Mouse (Mus musculus): Measurements from ENCODE around the gene Tsr1. TPM values are rescaled to one million over a fixed set of nuclear protein-coding genes. Genes with fewer than 3 reads are reported as not detected.

Gene Tsr1
- polyA plus RNA-seq (2016; fragmentation: Nextera tagmentation; extraction: Ambion mirVana), result 39.2 and 44.5 TPM in 2 replicates

- WGBS, result under 1% methylated on average over 54 of the region's 54 CpGs
- H3K4me1 ChIP-seq, result peaks cover 5% of the 10 kb centered on the region
- H3K36me3 ChIP-seq, result peaks cover 34% of the 10 kb centered on the region
- peak within 1 kb of the TSS; percentile 98 for H3K4me2 ChIP-seq (replicated peaks)
- H3K9ac ChIP-seq, result peak within 1 kb of the TSS; percentile 77
- peak within 1 kb of the TSS; percentile 76 for H3K27ac ChIP-seq
- H3K27me3 ChIP-seq, result no peaks in the 10 kb centered on the region
- peak; percentile 80 for ATAC-seq (ENCODE audit: insufficient number of reproducible peaks, insufficient read depth, low FRiP score, low TSS enrichment)
- H3K9me3 ChIP-seq, result no peaks in the 10 kb centered on the region
- H3K4me3 ChIP-seq, result peak within 1 kb of the TSS; percentile 86
Measured at GRCm38 (mm10) chr11:74897678-74898516, at the start of gene Tsr1. Tsr1 (plus strand) TSS chr11:74898071.

- WGBS, result 71% methylated on average over 14 of the region's 14 CpGs
- Histone ChIP-seq H3K27me3 (no peaks in the 10 kb centered on the region), H3K27ac (no peak overlapping the region), H3K36me3 (0 out of 2 replicates have a peak, but pooled peaks cover 3% of the 10 kb centered on the region), H3K9me3 (no peaks in the 10 kb centered on the region), H3K4me3 (no peak overlapping the region), H3K4me1 (peaks cover 8% of the 10 kb centered on the region; the same call in 1 of the 2 replicates), H3K4me2 (replicated peaks) (no peak overlapping the region), H3K9ac (no peak overlapping the region)
- ATAC-seq (ENCODE audit: insufficient number of reproducible peaks, insufficient read depth, low FRiP score, low TSS enrichment), result no peak
Measured at GRCm38 (mm10) chr11:74850998-74851661, 46.7 kb upstream of the Tsr1 start.

- Histone ChIP-seq H3K4me3 (no peak overlapping the region), H3K9me3 (no peaks in the 10 kb centered on the region), H3K27me3 (no peaks in the 10 kb centered on the region), H3K4me1 (no peaks in the 10 kb centered on the region), H3K27ac (no peak overlapping the region), H3K4me2 (replicated peaks) (no peak overlapping the region), H3K9ac (no peak overlapping the region), H3K36me3 (no peaks in the 10 kb centered on the region)
- 82% methylated on average over 9 of the region's 9 CpGs for WGBS
- ATAC-seq (ENCODE audit: insufficient number of reproducible peaks, insufficient read depth, low FRiP score, low TSS enrichment), result no peak
Measured at GRCm38 (mm10) chr11:74857756-74858155, 40.1 kb upstream of the Tsr1 start.

GRCm38 (mm10) chr11:74862129-74862528, 35.7 kb upstream of the Tsr1 start:
- no peak for ATAC-seq (ENCODE audit: insufficient number of reproducible peaks, insufficient read depth, low FRiP score, low TSS enrichment)

GRCm38 (mm10) chr11:74863471-74863870, 34.4 kb upstream of the Tsr1 start:
- peak overlapping the region; percentile 7; the same call in 1 of the 2 replicates for H3K4me2 ChIP-seq (replicated peaks)
- H3K27me3 ChIP-seq, result no peaks in the 10 kb centered on the region

More at GRCm38 (mm10) chr11:74862129-74862528, 35.7 kb upstream of the Tsr1 start:
- Histone ChIP-seq H3K4me2 (replicated peaks) (no peak overlapping the region), H3K27me3 (no peaks in the 10 kb centered on the region), H3K9me3 (no peaks in the 10 kb centered on the region), H3K4me3 (no peak overlapping the region), H3K4me1 (0 out of 2 replicates have a peak, but pooled peaks cover 6% of the 10 kb centered on the region), H3K27ac (no peak overlapping the region), H3K36me3 (no peaks in the 10 kb centered on the region), H3K9ac (no peak overlapping the region)
- 80% methylated on average over 5 of the region's 5 CpGs for WGBS

GRCm38 (mm10) chr11:74864421-74864820, 33.5 kb upstream of the Tsr1 start:
- Histone ChIP-seq H3K9ac (no peak overlapping the region), H3K27ac (no peak overlapping the region), H3K4me1 (0 out of 2 replicates have a peak, but pooled peaks cover 6% of the 10 kb centered on the region), H3K27me3 (no peaks in the 10 kb centered on the region), H3K4me2 (replicated peaks) (no peak overlapping the region), H3K36me3 (no peaks in the 10 kb centered on the region), H3K4me3 (no peak overlapping the region), H3K9me3 (no peaks in the 10 kb centered on the region)
- WGBS, result 81% methylated on average over 9 of the region's 9 CpGs
- no peak for ATAC-seq (ENCODE audit: insufficient number of reproducible peaks, insufficient read depth, low FRiP score, low TSS enrichment)

More at GRCm38 (mm10) chr11:74863471-74863870, 34.4 kb upstream of the Tsr1 start:
- Histone ChIP-seq H3K9me3 (no peaks in the 10 kb centered on the region), H3K27ac (no peak overlapping the region), H3K9ac (0 out of 2 replicates have a peak overlapping the region, but pooled peaks have one; percentile 15), H3K36me3 (no peaks in the 10 kb centered on the region), H3K4me3 (no peak overlapping the region), H3K4me1 (0 out of 2 replicates have a peak, but pooled peaks cover 6% of the 10 kb centered on the region)
- WGBS, result 20% methylated on average over 11 of the region's 11 CpGs
- ATAC-seq (ENCODE audit: insufficient number of reproducible peaks, insufficient read depth, low FRiP score, low TSS enrichment), result no peak

- 88% methylated on average over 9 of the region's 9 CpGs for WGBS
- Histone ChIP-seq H3K9ac (no peak overlapping the region), H3K4me1 (0 out of 2 replicates have a peak, but pooled peaks cover 6% of the 10 kb centered on the region), H3K27me3 (no peaks in the 10 kb centered on the region), H3K27ac (no peak overlapping the region), H3K9me3 (no peaks in the 10 kb centered on the region), H3K36me3 (no peaks in the 10 kb centered on the region), H3K4me2 (replicated peaks) (no peak overlapping the region), H3K4me3 (no peak overlapping the region)
- ATAC-seq (ENCODE audit: insufficient number of reproducible peaks, insufficient read depth, low FRiP score, low TSS enrichment), result no peak
Measured at GRCm38 (mm10) chr11:74865252-74865651, 32.6 kb upstream of the Tsr1 start.

GRCm38 (mm10) chr11:74866640-74867039, 31.2 kb upstream of the Tsr1 start:
- ATAC-seq (ENCODE audit: insufficient number of reproducible peaks, insufficient read depth, low FRiP score, low TSS enrichment), result no peak
- 82% methylated on average over 4 of the region's 4 CpGs for WGBS

GRCm38 (mm10) chr11:74867181-74867580, 30.7 kb upstream of the Tsr1 start:
- no peak for ATAC-seq (ENCODE audit: insufficient number of reproducible peaks, insufficient read depth, low FRiP score, low TSS enrichment)
- H3K36me3 ChIP-seq, result no peaks in the 10 kb centered on the region
- 77% methylated on average over 2 of the region's 2 CpGs for WGBS
- H3K9ac ChIP-seq, result no peak overlapping the region
- H3K9me3 ChIP-seq, result no peaks in the 10 kb centered on the region
- H3K4me1 ChIP-seq, result 0 out of 2 replicates have a peak, but pooled peaks cover 10% of the 10 kb centered on the region
- no peak overlapping the region for H3K27ac ChIP-seq
- no peaks in the 10 kb centered on the region for H3K27me3 ChIP-seq
- no peak overlapping the region for H3K4me3 ChIP-seq
- H3K4me2 ChIP-seq (replicated peaks), result no peak overlapping the region

More at GRCm38 (mm10) chr11:74866640-74867039, 31.2 kb upstream of the Tsr1 start:
- no peak overlapping the region for H3K4me3 ChIP-seq
- no peak overlapping the region for H3K9ac ChIP-seq
- H3K27me3 ChIP-seq, result no peaks in the 10 kb centered on the region
- no peaks in the 10 kb centered on the region for H3K36me3 ChIP-seq
- no peak overlapping the region for H3K4me2 ChIP-seq (replicated peaks)
- H3K27ac ChIP-seq, result no peak overlapping the region
- H3K9me3 ChIP-seq, result no peaks in the 10 kb centered on the region
- H3K4me1 ChIP-seq, result 0 out of 2 replicates have a peak, but pooled peaks cover 10% of the 10 kb centered on the region

GRCm38 (mm10) chr11:74868046-74868760, 29.7 kb upstream of the Tsr1 start:
- Histone ChIP-seq H3K27ac (no peak overlapping the region), H3K9ac (no peak overlapping the region), H3K9me3 (no peaks in the 10 kb centered on the region), H3K36me3 (no peaks in the 10 kb centered on the region), H3K4me2 (replicated peaks) (no peak overlapping the region), H3K27me3 (no peaks in the 10 kb centered on the region), H3K4me3 (no peak overlapping the region), H3K4me1 (0 out of 2 replicates have a peak, but pooled peaks cover 10% of the 10 kb centered on the region)
- no peak for ATAC-seq (ENCODE audit: insufficient number of reproducible peaks, insufficient read depth, low FRiP score, low TSS enrichment)
- WGBS, result 85% methylated on average over 13 of the region's 13 CpGs

- H3K9me3 ChIP-seq, result no peaks in the 10 kb centered on the region
- H3K36me3 ChIP-seq, result no peaks in the 10 kb centered on the region
- no peak for ATAC-seq (ENCODE audit: insufficient number of reproducible peaks, insufficient read depth, low FRiP score, low TSS enrichment)
- H3K27ac ChIP-seq, result no peak overlapping the region
- H3K27me3 ChIP-seq, result no peaks in the 10 kb centered on the region
- no peak overlapping the region for H3K4me3 ChIP-seq
- H3K4me2 ChIP-seq (replicated peaks), result no peak overlapping the region
- WGBS, result 88% methylated on average over 6 of the region's 6 CpGs
- H3K4me1 ChIP-seq, result peaks cover 7% of the 10 kb centered on the region; the same call in 1 of the 2 replicates
- no peak overlapping the region for H3K9ac ChIP-seq
Measured at GRCm38 (mm10) chr11:74869603-74870002, 28.3 kb upstream of the Tsr1 start.
